Mouse (Mus musculus) neural tube, embryonic 11.5 days (tissue): ENCODE measurements around the gene Krtap19-1. TPM values are rescaled to one million over a fixed set of nuclear protein-coding genes. Genes with fewer than 3 reads are reported as not detected.

ENCODE experiments used
- ATAC-seq: fragments of 200-750 bp; cut with Nextera tagmentation; 2 replicates; pipeline ENCODE4 v1.8.0; 2017; ENCODE audit warnings: moderate number of reproducible peaks, mild to moderate bottlenecking, moderate TSS enrichment, moderate library complexity; ENCODE audit not compliant: insufficient read depth, low FRiP score, low TSS enrichment
- DNase-seq: peaks from one replicate; pipeline ENCODE4 v3.0.0-alpha.2; 2015; ENCODE audit warnings: low spot score
- H3K27ac ChIP-seq: fragments of 300-500 bp; sonication (generic); 2 replicates; pipeline ENCODE4 v1.5.1; 2014; ENCODE audit warnings: low read depth, mild to moderate bottlenecking, low read length
- H3K27me3 ChIP-seq: fragments of 300-500 bp; sonication (generic); 2 replicates; pipeline ENCODE4 v1.6.1; 2014; ENCODE audit warnings: mild to moderate bottlenecking, low read length, mixed read lengths; ENCODE audit not compliant: control insufficient read depth, insufficient read depth
- H3K36me3 ChIP-seq: fragments of 300-500 bp; sonication (generic); 2 replicates; pipeline ENCODE4 v1.6.1; 2014; ENCODE audit warnings: mild to moderate bottlenecking, low read length, moderate library complexity, mixed read lengths; ENCODE audit not compliant: control insufficient read depth, insufficient read depth
- H3K4me1 ChIP-seq: fragments of 300-500 bp; sonication (generic); 2 replicates; pipeline ENCODE4 v1.6.1; 2014; ENCODE audit warnings: low read length, mixed read lengths; ENCODE audit not compliant: control insufficient read depth, insufficient read depth
- H3K4me2 ChIP-seq: fragments of 300-500 bp; sonication (generic); 2 replicates; pipeline ENCODE4 v1.6.1; 2014; ENCODE audit warnings: low read depth, mild to moderate bottlenecking, moderate library complexity
- H3K4me3 ChIP-seq: fragments of 300-500 bp; sonication (generic); 2 replicates; pipeline ENCODE4 v1.5.1; 2014; ENCODE audit warnings: low read depth, low read length
- H3K9ac ChIP-seq: fragments of 300-500 bp; sonication (generic); 2 replicates; pipeline ENCODE4 v1.6.1; 2014; ENCODE audit warnings: mild to moderate bottlenecking, low read length
- H3K9me3 ChIP-seq: fragments of 300-500 bp; sonication (generic); 2 replicates; pipeline ENCODE4 v1.6.1; 2016; ENCODE audit warnings: low read length; ENCODE audit not compliant: control insufficient read depth
- WGBS: fragments of 180-500 bp; shearing (Covaris S2); extraction: QIAGEN DNeasy Blood & Tissue Kit; methylation state at CpG from one replicate; pipeline ENCODE4 v1.1.7; 2014; 5-methylcytosine and 5-hydroxymethylcytosine counted together
- polyA plus RNA-seq: library from polyadenylated mRNA; unstranded; fragments of >200 nt; fragmentation: Nextera tagmentation; extraction: Ambion mirVana; gene quantifications from 2 replicates; pipeline ENCODE4 v1.2.1, GENCODE M21; 2014

Gene Krtap19-1
- polyA plus RNA-seq, 1 experiment from 2014 or later: not detected

- H3K4me3 ChIP-seq: no peak overlapping the region
- H3K9me3 ChIP-seq: no peaks in the 10 kb centered on the region
- ATAC-seq: no peak
- DNase-seq: no peak
- no peak overlapping the region for H3K27ac ChIP-seq
- no peaks in the 10 kb centered on the region for H3K4me1 ChIP-seq
- WGBS: 92% methylated on average over 1 of the region's 1 CpGs
- H3K27me3 ChIP-seq: no peaks in the 10 kb centered on the region
- no peaks in the 10 kb centered on the region for H3K36me3 ChIP-seq
- no peak overlapping the region for H3K4me2 ChIP-seq
- H3K9ac ChIP-seq: no peak overlapping the region
These were observed 21.8 kb downstream of the Krtap19-1 start for GRCm38 (mm10) chr16:88847363-88847762.

- ATAC-seq (peak; percentile 56), DNase-seq (peak; percentile 14)
- WGBS: 24% methylated on average over 3 of the region's 3 CpGs
- H3K9me3 ChIP-seq: no peaks in the 10 kb centered on the region
- no peak overlapping the region for H3K4me3 ChIP-seq
- no peaks in the 10 kb centered on the region for H3K4me1 ChIP-seq
- no peak overlapping the region for H3K9ac ChIP-seq
- no peaks in the 10 kb centered on the region for H3K27me3 ChIP-seq
- no peaks in the 10 kb centered on the region for H3K36me3 ChIP-seq
- H3K4me2 ChIP-seq: no peak overlapping the region
- no peak overlapping the region for H3K27ac ChIP-seq
These were observed 42.2 kb downstream of the Krtap19-1 start for GRCm38 (mm10) chr16:88826978-88827377.

- Histone ChIP-seq H3K9me3 (no peaks in the 10 kb centered on the region), H3K9ac (no peak within 1 kb of the TSS), H3K27me3 (no peaks in the 10 kb centered on the region), H3K4me2 (no peak within 1 kb of the TSS), H3K4me1 (no peaks in the 10 kb centered on the region), H3K36me3 (no peaks in the 10 kb centered on the region), H3K4me3 (no peak within 1 kb of the TSS), H3K27ac (no peak within 1 kb of the TSS)
- ATAC-seq: no peak
- WGBS: 73% methylated on average over 9 of the region's 9 CpGs
- no peak for DNase-seq
These were observed 43.0 kb downstream of the Krtap19-1 start, which contains the start of gene Krtap14 for GRCm38 (mm10) chr16:88826095-88826652. Gene Krtap14 (minus strand): TSS chr16:88826145.

- Histone ChIP-seq H3K4me2 (no peak overlapping the region), H3K4me1 (no peaks in the 10 kb centered on the region), H3K27me3 (no peaks in the 10 kb centered on the region), H3K9me3 (no peaks in the 10 kb centered on the region), H3K36me3 (no peaks in the 10 kb centered on the region), H3K27ac (no peak overlapping the region), H3K4me3 (no peak overlapping the region), H3K9ac (no peak overlapping the region)
- ATAC-seq (peak; percentile 45; the same call in 1 of the 2 replicates), DNase-seq (no peak)
- WGBS: 75% methylated on average over 3 of the region's 3 CpGs
These were observed 45.5 kb downstream of the Krtap19-1 start for GRCm38 (mm10) chr16:88823736-88824135.

- 94% methylated on average over 3 of the region's 3 CpGs for WGBS
- H3K4me2 ChIP-seq: no peak within 1 kb of the TSS
- no peak within 1 kb of the TSS for H3K4me3 ChIP-seq
- H3K9me3 ChIP-seq: no peaks in the 10 kb centered on the region
- no peak for ATAC-seq
- no peaks in the 10 kb centered on the region for H3K27me3 ChIP-seq
- no peak within 1 kb of the TSS for H3K27ac ChIP-seq
- no peak for DNase-seq
- H3K4me1 ChIP-seq: no peaks in the 10 kb centered on the region
- H3K36me3 ChIP-seq: no peaks in the 10 kb centered on the region
- no peak within 1 kb of the TSS for H3K9ac ChIP-seq
These were observed 49.1 kb downstream of the Krtap19-1 start, which contains the start of gene Krtap15 for GRCm38 (mm10) chr16:88820066-88820465. Gene Krtap15 (plus strand): TSS chr16:88820215.

Other genes starting within 250 kb of the Krtap19-1 start
- gene 2310079G19Rik, start 241.7 kb downstream of the Krtap19-1 start, polyA plus RNA-seq: not detected in 2 replicates
- not detected in 2 replicates for gene Krtap26-1, start 221.6 kb downstream of the Krtap19-1 start, polyA plus RNA-seq
- gene Krtap27-1, start 197.7 kb downstream of the Krtap19-1 start, polyA plus RNA-seq: not detected in 2 replicates
- gene 2310061N02Rik, start 161.4 kb downstream of the Krtap19-1 start, polyA plus RNA-seq: not detected in 2 replicates
- gene Krtap13-1, start 140.5 kb downstream of the Krtap19-1 start, polyA plus RNA-seq: not detected in 2 replicates
- gene Krtap13, start 117.8 kb downstream of the Krtap19-1 start, polyA plus RNA-seq: not detected in 2 replicates
- gene 2310034C09Rik, start 110.6 kb downstream of the Krtap19-1 start, polyA plus RNA-seq: not detected in 2 replicates
- not detected in 2 replicates for gene 2310057N15Rik, start 95.2 kb downstream of the Krtap19-1 start, polyA plus RNA-seq
- gene Gm5965, start 91.5 kb downstream of the Krtap19-1 start, polyA plus RNA-seq: not detected in 2 replicates
- gene Gm20741, start 57.2 kb downstream of the Krtap19-1 start, polyA plus RNA-seq: not detected in 2 replicates
- gene Krtap15, start 49.2 kb downstream of the Krtap19-1 start, polyA plus RNA-seq: not detected in 2 replicates
- not detected in 2 replicates for gene Krtap14, start 43.3 kb downstream of the Krtap19-1 start, polyA plus RNA-seq
- gene Krtap19-2, start 4.9 kb upstream of the Krtap19-1 start, polyA plus RNA-seq: not detected in 2 replicates
- not detected in 2 replicates for gene Krtap19-3, start 8.6 kb upstream of the Krtap19-1 start, polyA plus RNA-seq
- not detected in 2 replicates for gene Krtap19-4, start 15.7 kb upstream of the Krtap19-1 start, polyA plus RNA-seq
- gene Krtap19-5, start 27.0 kb upstream of the Krtap19-1 start, polyA plus RNA-seq: not detected in 2 replicates
- not detected in 2 replicates for gene Krtap19-9b, start 62.9 kb upstream of the Krtap19-1 start, polyA plus RNA-seq
- not detected in 2 replicates for gene Krtap16-3, start 93.5 kb upstream of the Krtap19-1 start, polyA plus RNA-seq
- gene Krtap22-2, start 141.3 kb upstream of the Krtap19-1 start, polyA plus RNA-seq: not detected in 2 replicates
- gene Gm10229, start 145.9 kb upstream of the Krtap19-1 start, polyA plus RNA-seq: not detected in 2 replicates
- not detected in 2 replicates for gene Krtap6-1, start 162.3 kb upstream of the Krtap19-1 start, polyA plus RNA-seq
- not detected in 2 replicates for gene Gm10228, start 172.1 kb upstream of the Krtap19-1 start, polyA plus RNA-seq
- gene Krtap6-5, start 178.5 kb upstream of the Krtap19-1 start, polyA plus RNA-seq: not detected in 2 replicates
- not detected in 2 replicates for gene 1110025L11Rik, start 194.6 kb upstream of the Krtap19-1 start, polyA plus RNA-seq
- gene Krtap6-3, start 214.6 kb upstream of the Krtap19-1 start, polyA plus RNA-seq: not detected in 2 replicates